8 mouse cellular contexts compared by ENCODE assay signal in the genomic region with DNA sequence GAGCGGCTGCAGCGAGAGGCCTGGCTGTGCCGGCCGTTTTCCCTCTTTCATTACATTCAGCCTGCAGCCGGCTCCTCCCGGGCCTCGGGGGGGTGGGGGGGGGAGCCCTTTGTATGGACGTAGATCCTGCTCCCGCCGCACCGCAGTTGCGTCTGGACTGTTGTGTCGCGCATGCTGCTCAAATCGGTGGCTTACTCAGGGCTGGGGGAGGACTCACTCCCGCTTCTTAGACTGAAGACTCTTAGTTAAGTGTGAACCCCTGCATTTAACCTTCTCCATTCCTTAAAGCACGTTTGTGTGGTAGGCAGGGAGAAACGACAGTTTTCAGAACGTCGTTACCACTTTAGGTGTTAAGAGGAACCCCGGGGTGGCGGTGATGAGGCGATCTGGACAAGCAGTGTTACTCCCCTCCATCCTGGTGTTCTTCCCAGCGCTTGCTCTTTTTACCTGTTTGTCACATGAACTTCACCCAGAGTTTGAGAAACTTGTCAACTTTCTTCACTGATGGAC. TPM values are rescaled to one million over a fixed set of nuclear protein-coding genes. Genes with fewer than 3 reads are reported as not detected.
A peak's percentile ranks its signal among the peaks of the same experiment; 100 is the strongest.
DNase-seq lines count a peak whose midpoint lies in the region; ATAC-seq and TF ChIP-seq lines count a peak whose summit lies in the region.

No protein-coding gene starts in this region.

- TF ChIP-seq RAD21 in CH12.LX (IDR thresholded peaks at IDR 0.05; ENCODE audit: low read depth, low read length): no peak

- no peak overlapping the region for H3K27ac ChIP-seq in kidney, adult 2 months (ENCODE audit: insufficient read depth, low read depth, low read length)
- no peak overlapping the region for H3K27ac ChIP-seq in CH12.LX (ENCODE audit: insufficient read depth, low read depth)
- peak overlapping the region; percentile 90 for H3K27ac ChIP-seq in embryonic facial prominence, embryonic 14.5 days (replicated peaks; ENCODE audit: low read depth, low read length)
- H3K27ac ChIP-seq in hindbrain, embryonic 16.5 days (ENCODE audit: low read depth, low read length): peak overlapping the region; percentile 91
- peak overlapping the region; percentile 99 for H3K27ac ChIP-seq in midbrain, embryonic 10.5 days (replicated peaks)

- TF ChIP-seq POLR2A in kidney, adult 2 months (IDR thresholded peaks at IDR 0.05; ENCODE audit: low read depth, low read length): no peak
- no peak for TF ChIP-seq POLR2A in CH12.LX (IDR thresholded peaks at IDR 0.05; ENCODE audit: low read depth, low read length)

- no peaks in the 10 kb centered on the region for H3K9me3 ChIP-seq in CH12.LX (replicated peaks; ENCODE audit: low read length)
- H3K9me3 ChIP-seq in embryonic facial prominence, embryonic 14.5 days (ENCODE audit: control insufficient read depth, low read length): no peaks in the 10 kb centered on the region
- no peaks in the 10 kb centered on the region for H3K9me3 ChIP-seq in hindbrain, embryonic 16.5 days (ENCODE audit: control insufficient read depth, low read length)
- no peaks in the 10 kb centered on the region for H3K9me3 ChIP-seq in midbrain, embryonic 10.5 days (replicated peaks)

- in situ Hi-C loops in CH12.LX (cut with MboI; ENCODE audit: low pct_ligation_motif_present, low pct_unique_long_range_greater_than_20kb, low sequenced_read_pairs): loop anchor here (10.0 kb wide), 1 partner anchor 195 kb away; no protein-coding TSS in a partner anchor

- peak overlapping the region; percentile 96 for H3K9ac ChIP-seq in CH12.LX (ENCODE audit: insufficient read depth, low read depth)
- peak overlapping the region; percentile 93 for H3K9ac ChIP-seq in embryonic facial prominence, embryonic 14.5 days (ENCODE audit: low read depth, low read length)
- H3K9ac ChIP-seq in hindbrain, embryonic 16.5 days (ENCODE audit: low read depth, low read length): peak overlapping the region; percentile 95

- peak; percentile 65 for ATAC-seq in embryonic facial prominence, embryonic 14.5 days (ENCODE audit: low read depth)
- ATAC-seq in hindbrain, embryonic 16.5 days: peak; percentile 78

- no peaks in the 10 kb centered on the region for H3K27me3 ChIP-seq in kidney, adult 2 months (replicated peaks; ENCODE audit: control insufficient read depth, insufficient read depth, low read length)
- H3K27me3 ChIP-seq in CH12.LX (replicated peaks): peaks cover 1% of the 10 kb centered on the region
- no peaks in the 10 kb centered on the region for H3K27me3 ChIP-seq in embryonic facial prominence, embryonic 14.5 days (replicated peaks; ENCODE audit: control insufficient read depth, insufficient read depth, low read length)
- no peaks in the 10 kb centered on the region for H3K27me3 ChIP-seq in hindbrain, embryonic 16.5 days (replicated peaks; ENCODE audit: control insufficient read depth, insufficient read depth, low read length)
- no peaks in the 10 kb centered on the region for H3K27me3 ChIP-seq in midbrain, embryonic 10.5 days (ENCODE audit: low read depth, poor library complexity, severe bottlenecking)

- peak overlapping the region; percentile 99 for H3K4me2 ChIP-seq in CH12.LX (ENCODE audit: insufficient read depth, low read depth, poor library complexity, severe bottlenecking)
- H3K4me2 ChIP-seq in embryonic facial prominence, embryonic 14.5 days (ENCODE audit: low read depth, low read length): peak overlapping the region; percentile 88
- H3K4me2 ChIP-seq in hindbrain, embryonic 16.5 days (ENCODE audit: low read length): peak overlapping the region; percentile 88

- under 1% methylated on average over 24 of the region's 24 CpGs for WGBS in kidney, adult 2 months
- 1% methylated on average over 20 of the region's 24 CpGs for WGBS in embryonic facial prominence, embryonic 14.5 days
- 0% methylated on average over 24 of the region's 24 CpGs for WGBS in hindbrain, embryonic 16.5 days
- WGBS in midbrain, embryonic 10.5 days: under 1% methylated on average over 24 of the region's 24 CpGs

- dilution Hi-C loops in CH12.LX (cut with MboI; ENCODE audit: extremely low pct_ligation_motif_present, extremely low pct_unique_long_range_greater_than_20kb, low sequenced_read_pairs): no loop called here

- TF ChIP-seq CTCF in kidney, adult 2 months (conservative IDR thresholded peaks at IDR 0.05; ENCODE audit: insufficient read depth, insufficient read length, low read depth, low read length): no peak
- no peak for TF ChIP-seq CTCF in CH12.LX (conservative IDR thresholded peaks at IDR 0.05 in 1 of 2, IDR thresholded peaks at IDR 0.05 in 1 of 2; ENCODE audit: low read depth in 2 of 2, low read length in 2 of 2)

- H3K4me1 ChIP-seq in kidney, adult 2 months (ENCODE audit: control insufficient read depth, insufficient read depth, low read length): no peaks in the 10 kb centered on the region
- peaks cover 0 to 35% of the 10 kb centered on the region in 2 experiments; a peak in 2 of 4 replicates for H3K4me1 ChIP-seq in CH12.LX (ENCODE audit: control insufficient read depth in 1 of 2, insufficient read depth in 2 of 2)
- peaks cover 8% of the 10 kb centered on the region for H3K4me1 ChIP-seq in embryonic facial prominence, embryonic 14.5 days (ENCODE audit: control insufficient read depth, insufficient read depth, low read length)
- H3K4me1 ChIP-seq in hindbrain, embryonic 16.5 days (ENCODE audit: control insufficient read depth, insufficient read depth, low read depth, low read length): peaks cover 13% of the 10 kb centered on the region
- peaks cover 16% of the 10 kb centered on the region for H3K4me1 ChIP-seq in midbrain, embryonic 10.5 days

- peaks cover 20% of the 10 kb centered on the region for H3K79me2 ChIP-seq in CH12.LX (replicated peaks; ENCODE audit: control insufficient read depth, extremely low read depth, insufficient read depth, poor library complexity, severe bottlenecking)

- H3K4me3 ChIP-seq in kidney, adult 2 months (ENCODE audit: insufficient read depth, low read depth, low read length): peak overlapping the region; percentile 94
- H3K4me3 ChIP-seq in CH12.LX (replicated peaks in 1 of 3; ENCODE audit: low read depth in 2 of 3, low read length in 2 of 3, poor library complexity in 1 of 3): peak overlapping the region; percentile 74 to 98 (median 79)
- H3K4me3 ChIP-seq in embryonic facial prominence, embryonic 14.5 days (ENCODE audit: low read depth, low read length): peak overlapping the region; percentile 91
- peak overlapping the region; percentile 78 for H3K4me3 ChIP-seq in hindbrain, embryonic 16.5 days (ENCODE audit: low read length)
- peak overlapping the region; percentile 88 for H3K4me3 ChIP-seq in midbrain, embryonic 10.5 days

- no peaks in the 10 kb centered on the region for H3K36me3 ChIP-seq in kidney, adult 2 months (ENCODE audit: control insufficient read depth, insufficient read depth, low read length)
- H3K36me3 ChIP-seq in CH12.LX (replicated peaks in 1 of 2; ENCODE audit: control insufficient read depth in 1 of 2, insufficient read depth in 1 of 2, low read length in 1 of 2): peaks cover 0 to 12% of the 10 kb centered on the region in 2 experiments
- no peaks in the 10 kb centered on the region for H3K36me3 ChIP-seq in embryonic facial prominence, embryonic 14.5 days (ENCODE audit: control insufficient read depth, insufficient read depth, low read length)
- H3K36me3 ChIP-seq in hindbrain, embryonic 16.5 days (ENCODE audit: control insufficient read depth, insufficient read depth, low read length): no peaks in the 10 kb centered on the region
- 0 out of 2 replicates have a peak, but pooled peaks cover 11% of the 10 kb centered on the region for H3K36me3 ChIP-seq in midbrain, embryonic 10.5 days

- TF ChIP-seq EP300 in CH12.LX (IDR thresholded peaks at IDR 0.05; ENCODE audit: low read length): no peak

- no peak for DNase-seq in kidney, adult 2 months
- no peak for DNase-seq in kidney, postnatal 4 days
- DNase-seq in CH12.LX (ENCODE audit: extremely low read depth): peak; percentile 29
- no peak for DNase-seq in embryonic facial prominence, embryonic 14.5 days (ENCODE audit: low spot score)
- no peak for DNase-seq in midbrain, embryonic 10.5 days (ENCODE audit: low spot score)
- no peak for DNase-seq in cerebellum, postnatal 4 days (ENCODE audit: low spot score in 2 of 2)
- no peak for DNase-seq in thymus, postnatal 14 days

TF ChIP-seq in CH12.LX, 34 proteins besides CTCF, POLR2A, EP300 and RAD21:
- no peak for TF ChIP-seq MYC (IDR thresholded peaks at IDR 0.05; ENCODE audit: low read depth, low read length)
- TF ChIP-seq MEF2A (IDR thresholded peaks at IDR 0.05; ENCODE audit: borderline replicate concordance, low read depth, low read length): no peak
- TF ChIP-seq MXI1 (IDR thresholded peaks at IDR 0.05; ENCODE audit: low read depth, low read length): 0 out of 2 replicates have a peak, but pooled peaks have one; percentile 3
- 0 out of 2 replicates have a peak, but pooled peaks have one; percentile 26 for TF ChIP-seq SIN3A (IDR thresholded peaks at IDR 0.05; ENCODE audit: low read length)

RNA-seq across cellular contexts. Expression of gene Fam98b, which starts 0.5 kb away (rescaled TPM):
- polyA plus RNA-seq in kidney, adult 2 months (2012; rRNA removed): 5.5 and 7.6 TPM in 2 replicates
- total RNA-seq in CH12.LX (2012; rRNA removed): 11.1 and 13.1 TPM in 2 replicates
- 22.3 and 22.8 TPM in 2 replicates for total RNA-seq in CH12.LX (2014; rRNA removed)
- polyA plus RNA-seq in CH12.LX (2012; ENCODE audit: insufficient read length, low read depth): 83.5 and 84.8 TPM in 2 replicates
- 9.9 and 10.0 TPM in 2 replicates for polyA plus RNA-seq in embryonic facial prominence, embryonic 14.5 days (2014; fragmentation: Nextera tagmentation; extraction: Ambion mirVana)
- polyA plus RNA-seq in hindbrain, embryonic 16.5 days (2015; fragmentation: Nextera tagmentation; extraction: Ambion mirVana): 7.6 and 11.1 TPM in 2 replicates
- 19.7 and 20.1 TPM in 2 replicates for polyA plus RNA-seq in midbrain, embryonic 10.5 days (2016; fragmentation: Nextera tagmentation; extraction: Ambion mirVana)

Comparison
In these comparisons a context has a peak if more than half of its experiments do, and no peak if none do; other contexts are left out.
1. H3K27ac ChIP-seq: peak in embryonic facial prominence, embryonic 14.5 days (single experiment), hindbrain, embryonic 16.5 days (single experiment) and midbrain, embryonic 10.5 days (single experiment); none in kidney, adult 2 months (single experiment) and CH12.LX (single experiment).
2. Peak in every context shown above with its lines, with median percentiles within 50 percentile points of each other: H3K4me3 ChIP-seq, H3K4me2 ChIP-seq and H3K9ac ChIP-seq.